Mouse (Mus musculus): ENCODE results near the gene Fam151a. TPM values are rescaled to one million over a fixed set of nuclear protein-coding genes. Genes with fewer than 3 reads are reported as not detected.
"Not testable (repeated sequence)": the region's sequence is repeated elsewhere in the genome, so short reads cannot be mapped to it uniquely, and the experiment has no call there.

Fam151a gene
- polyA plus RNA-seq, 1 experiment from 2014 or later: 0.31 TPM

GRCm38 (mm10) chr4:106730814-106731213 lies 2.9 kb upstream of the Fam151a start, which contains the start of gene Mroh7:
TSS of gene Mroh7 (minus strand) at chr4:106730925.
- WGBS: 40% methylated on average over 7 of the region's 7 CpGs
- peak; percentile 31; the same call in 1 of the 2 replicates for TF ChIP-seq CTCF (IDR thresholded peaks at IDR 0.05; ENCODE audit: low read depth)
- no peak within 1 kb of the TSS for H3K4me2 ChIP-seq (replicated peaks; ENCODE audit: low read depth)
- no peaks in the 10 kb centered on the region for H3K36me3 ChIP-seq (ENCODE audit: control insufficient read depth, insufficient read depth)
- no peaks in the 10 kb centered on the region for H3K9me3 ChIP-seq (ENCODE audit: control insufficient read depth)
- ATAC-seq: no peak
- H3K27ac ChIP-seq (ENCODE audit: low read depth, low read length): no peak within 1 kb of the TSS
- H3K27me3 ChIP-seq (replicated peaks; ENCODE audit: control insufficient read depth, insufficient read depth, low read length): no peaks in the 10 kb centered on the region
- H3K4me1 ChIP-seq (replicated peaks; ENCODE audit: control insufficient read depth, insufficient read depth, low read length): no peaks in the 10 kb centered on the region
- H3K9ac ChIP-seq (ENCODE audit: low read depth, low read length): no peak within 1 kb of the TSS
- no peak within 1 kb of the TSS for H3K4me3 ChIP-seq (ENCODE audit: low read depth, low read length)

GRCm38 (mm10) chr4:106736884-106737283 lies 3.2 kb downstream of the Fam151a start:
- H3K4me3 ChIP-seq (ENCODE audit: low read depth, low read length); H3K36me3 ChIP-seq (ENCODE audit: control insufficient read depth, insufficient read depth); H3K4me1 ChIP-seq (replicated peaks; ENCODE audit: control insufficient read depth, insufficient read depth, low read length); H3K9me3 ChIP-seq (ENCODE audit: control insufficient read depth); H3K4me2 ChIP-seq (replicated peaks; ENCODE audit: low read depth); ATAC-seq; H3K27me3 ChIP-seq (replicated peaks; ENCODE audit: control insufficient read depth, insufficient read depth, low read length); H3K9ac ChIP-seq (ENCODE audit: low read depth, low read length); H3K27ac ChIP-seq (ENCODE audit: low read depth, low read length): not testable (repeated sequence)
- 97% methylated on average over 1 of the region's 1 CpGs for WGBS

- no peaks in the 10 kb centered on the region for H3K9me3 ChIP-seq (ENCODE audit: control insufficient read depth)
- no peaks in the 10 kb centered on the region for H3K4me1 ChIP-seq (replicated peaks; ENCODE audit: control insufficient read depth, insufficient read depth, low read length)
- no peak overlapping the region for H3K27ac ChIP-seq (ENCODE audit: low read depth, low read length)
- WGBS: 48% methylated on average over 3 of the region's 3 CpGs
- ATAC-seq: no peak
- H3K27me3 ChIP-seq (replicated peaks; ENCODE audit: control insufficient read depth, insufficient read depth, low read length): no peaks in the 10 kb centered on the region
- no peak overlapping the region for H3K4me3 ChIP-seq (ENCODE audit: low read depth, low read length)
- no peaks in the 10 kb centered on the region for H3K36me3 ChIP-seq (ENCODE audit: control insufficient read depth, insufficient read depth)
- no peak for TF ChIP-seq CTCF (IDR thresholded peaks at IDR 0.05; ENCODE audit: low read depth)
- no peak overlapping the region for H3K9ac ChIP-seq (ENCODE audit: low read depth, low read length)
- H3K4me2 ChIP-seq (replicated peaks; ENCODE audit: low read depth): no peak overlapping the region
Observed at GRCm38 (mm10) chr4:106737904-106738303, 4.2 kb downstream of the Fam151a start.

GRCm38 (mm10) chr4:106745862-106746261 lies 12.2 kb downstream of the Fam151a start:
- ATAC-seq: no peak
- no peak for TF ChIP-seq CTCF (IDR thresholded peaks at IDR 0.05; ENCODE audit: low read depth)
- Histone ChIP-seq H3K9me3 (ENCODE audit: control insufficient read depth) (no peaks in the 10 kb centered on the region), H3K4me2 (replicated peaks; ENCODE audit: low read depth) (no peak overlapping the region), H3K27ac (ENCODE audit: low read depth, low read length) (no peak overlapping the region), H3K9ac (ENCODE audit: low read depth, low read length) (no peak overlapping the region), H3K36me3 (ENCODE audit: control insufficient read depth, insufficient read depth) (peaks cover 15% of the 10 kb centered on the region; the same call in 1 of the 2 replicates), H3K27me3 (replicated peaks; ENCODE audit: control insufficient read depth, insufficient read depth, low read length) (no peaks in the 10 kb centered on the region), H3K4me3 (ENCODE audit: low read depth, low read length) (no peak overlapping the region), H3K4me1 (replicated peaks; ENCODE audit: control insufficient read depth, insufficient read depth, low read length) (0 out of 2 replicates have a peak, but pooled peaks cover 12% of the 10 kb centered on the region)
- 82% methylated on average over 7 of the region's 7 CpGs for WGBS

- Histone ChIP-seq H3K9ac (ENCODE audit: low read depth, low read length) (no peak overlapping the region), H3K4me2 (replicated peaks; ENCODE audit: low read depth) (no peak overlapping the region), H3K9me3 (ENCODE audit: control insufficient read depth) (no peaks in the 10 kb centered on the region), H3K4me1 (replicated peaks; ENCODE audit: control insufficient read depth, insufficient read depth, low read length) (0 out of 2 replicates have a peak, but pooled peaks cover 12% of the 10 kb centered on the region), H3K36me3 (ENCODE audit: control insufficient read depth, insufficient read depth) (peaks cover 21% of the 10 kb centered on the region; the same call in 1 of the 2 replicates), H3K27me3 (replicated peaks; ENCODE audit: control insufficient read depth, insufficient read depth, low read length) (no peaks in the 10 kb centered on the region), H3K4me3 (ENCODE audit: low read depth, low read length) (no peak overlapping the region), H3K27ac (ENCODE audit: low read depth, low read length) (no peak overlapping the region)
- ATAC-seq: no peak
- 86% methylated on average over 1 of the region's 1 CpGs for WGBS
- no peak for TF ChIP-seq CTCF (IDR thresholded peaks at IDR 0.05; ENCODE audit: low read depth)
Observed at GRCm38 (mm10) chr4:106747001-106747580, 13.4 kb downstream of the Fam151a start.

GRCm38 (mm10) chr4:106749699-106750098 lies 16.0 kb downstream of the Fam151a start:
- Histone ChIP-seq H3K36me3 (ENCODE audit: control insufficient read depth, insufficient read depth) (peaks cover 45% of the 10 kb centered on the region), H3K4me1 (replicated peaks; ENCODE audit: control insufficient read depth, insufficient read depth, low read length) (0 out of 2 replicates have a peak, but pooled peaks cover 12% of the 10 kb centered on the region), H3K9ac (ENCODE audit: low read depth, low read length) (no peak overlapping the region), H3K4me2 (replicated peaks; ENCODE audit: low read depth) (peak overlapping the region; percentile 35), H3K27ac (ENCODE audit: low read depth, low read length) (peak overlapping the region; percentile 58; the same call in 1 of the 2 replicates), H3K4me3 (ENCODE audit: low read depth, low read length) (no peak overlapping the region), H3K9me3 (ENCODE audit: control insufficient read depth) (no peaks in the 10 kb centered on the region), H3K27me3 (replicated peaks; ENCODE audit: control insufficient read depth, insufficient read depth, low read length) (no peaks in the 10 kb centered on the region)
- 16% methylated on average over 7 of the region's 7 CpGs for WGBS
- peak; percentile 90 for ATAC-seq
- peak; percentile 95 for TF ChIP-seq CTCF (IDR thresholded peaks at IDR 0.05; ENCODE audit: low read depth)
